Mouse (Mus musculus): ENCODE measurements at regions not wholly inside any gene's neighbourhood (a gene's known extent, or its start where the extent isn't known, plus 50 kb on each side); places are given as distances from the start of the nearest gene placed in this dataset.

DNA sequence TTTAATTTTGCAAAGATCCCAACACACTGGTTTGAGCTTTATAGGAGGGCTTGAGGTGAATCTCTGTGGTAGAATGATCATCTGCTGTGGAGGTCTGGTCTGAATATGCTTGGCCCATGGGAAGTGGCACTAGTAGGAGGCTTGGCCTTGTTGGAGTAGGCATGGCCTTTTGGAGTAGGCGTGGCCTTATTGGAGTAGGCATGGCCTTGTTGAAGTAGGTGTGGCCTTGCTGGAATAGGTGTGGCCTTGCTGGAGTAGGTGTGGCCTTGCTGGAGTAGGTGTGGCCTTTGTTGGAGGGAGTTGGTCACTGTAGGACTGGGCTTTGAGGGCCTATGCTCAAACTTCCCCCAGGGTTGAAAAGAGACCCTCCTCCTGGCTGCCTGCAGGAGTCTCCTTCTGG, 86.1 kb upstream of the Gjb5 start:
- TF ChIP-seq GATA4 (IDR thresholded peaks at IDR 0.05; ENCODE audit: insufficient replicate concordance, low read length), result no peak

DNA sequence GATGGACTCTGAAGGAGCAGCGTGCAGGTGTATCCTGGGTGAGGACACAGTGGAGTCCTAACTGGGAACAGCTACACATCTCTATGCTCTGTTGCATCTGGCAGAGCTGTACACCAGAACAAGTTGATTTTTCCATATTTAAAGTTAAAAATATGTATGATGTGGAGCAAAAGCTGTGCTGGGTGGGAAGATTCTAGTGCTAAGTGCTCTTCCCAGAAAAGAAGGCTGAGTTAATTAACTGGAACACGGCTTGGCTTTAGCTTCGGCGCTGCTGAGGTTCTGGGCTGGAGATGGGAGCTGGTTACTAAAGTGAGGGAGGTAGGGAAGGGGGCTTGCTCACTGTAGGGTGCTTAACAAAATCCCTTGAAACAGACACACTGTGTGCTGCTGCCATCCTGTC, 84.0 kb upstream of the Gjb5 start:
- TF ChIP-seq GATA4 (IDR thresholded peaks at IDR 0.05; ENCODE audit: insufficient replicate concordance, low read length), result no peak

DNA sequence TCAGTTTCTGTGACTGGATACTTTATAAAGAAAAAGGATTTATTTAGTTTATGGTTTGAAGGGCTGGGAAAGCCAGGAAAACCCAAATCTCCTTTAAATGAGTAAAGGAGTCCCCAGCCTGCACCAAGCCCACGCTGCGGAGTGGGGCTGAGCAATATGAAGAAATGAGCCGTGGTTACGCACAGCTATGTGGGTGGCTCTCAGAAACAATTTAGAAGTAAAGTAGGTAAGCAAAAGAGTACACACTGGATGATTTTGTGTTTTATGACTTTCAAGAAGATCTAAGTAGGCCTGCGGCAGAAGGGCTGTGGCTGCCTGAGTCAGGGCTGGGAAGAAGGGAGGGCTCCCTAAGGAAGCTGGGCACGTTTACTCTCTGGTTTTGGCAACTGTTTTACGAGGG, 82.6 kb upstream of the Gjb5 start:
- TF ChIP-seq GATA4 (IDR thresholded peaks at IDR 0.05; ENCODE audit: insufficient replicate concordance, low read length), result no peak

DNA sequence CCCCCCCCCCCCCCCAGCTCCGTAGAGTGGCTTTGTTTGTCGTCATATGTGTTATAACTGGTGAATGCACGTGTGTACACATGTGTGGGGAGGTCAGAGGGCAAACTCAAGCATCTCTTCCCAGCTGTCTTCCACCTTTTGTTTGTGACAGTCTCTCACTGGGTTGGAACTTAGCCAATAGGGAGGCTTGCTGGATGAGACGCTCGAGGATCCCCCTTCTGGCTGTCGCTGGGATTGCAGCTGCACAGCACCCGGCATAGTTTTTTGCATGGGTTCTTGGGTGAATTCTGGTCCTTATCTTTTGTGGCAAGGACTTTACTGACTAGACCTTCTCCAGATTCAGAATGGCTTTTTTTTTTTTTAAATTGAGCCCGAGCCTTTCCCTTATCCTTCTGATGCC, 77.1 kb upstream of the Gjb5 start:
- no peak for TF ChIP-seq GATA4 (IDR thresholded peaks at IDR 0.05; ENCODE audit: insufficient replicate concordance, low read length)

DNA sequence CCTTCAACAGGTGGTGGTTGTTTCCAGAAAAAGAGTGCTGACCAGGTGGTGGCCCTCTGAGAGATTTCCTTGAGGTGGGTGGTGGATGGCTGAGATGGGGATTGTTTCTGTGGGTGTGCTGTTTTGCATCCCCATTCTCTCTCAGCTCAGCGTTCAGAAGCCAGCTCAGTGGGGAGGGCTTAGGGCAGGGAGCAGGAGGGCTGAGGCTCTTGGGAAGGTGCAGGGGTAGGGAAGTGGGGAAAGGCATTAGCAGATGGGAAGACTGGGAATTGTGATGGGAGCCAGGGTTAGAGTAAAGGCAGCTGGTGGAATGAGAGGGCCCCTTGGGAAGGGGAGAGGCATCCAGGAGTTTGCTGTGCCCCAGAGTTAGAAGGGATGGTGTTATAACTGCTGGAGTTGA, 72.3 kb upstream of the Gjb5 start:
- TF ChIP-seq GATA4 (IDR thresholded peaks at IDR 0.05; ENCODE audit: insufficient replicate concordance, low read length), result no peak

DNA sequence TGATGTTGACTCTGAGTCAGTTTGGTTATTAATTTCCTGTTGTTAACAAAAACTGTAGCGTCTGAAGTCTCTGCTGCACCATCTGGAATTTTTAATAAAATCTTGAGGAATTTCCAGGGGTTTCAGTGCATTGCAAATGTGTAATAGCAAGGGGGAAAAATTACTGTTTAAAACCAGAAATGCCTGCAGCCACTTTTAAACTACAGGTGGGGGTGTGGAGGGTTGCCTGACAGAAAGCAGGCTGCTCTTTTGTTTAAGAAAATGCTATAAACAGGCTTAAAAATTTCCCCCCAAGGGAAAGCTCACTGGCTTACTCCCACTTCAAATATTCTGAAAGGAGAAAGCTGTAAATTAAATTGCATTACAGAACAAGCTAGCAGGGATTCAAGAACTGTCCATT, 71.8 kb upstream of the Gjb5 start:
- TF ChIP-seq GATA4 (IDR thresholded peaks at IDR 0.05; ENCODE audit: insufficient replicate concordance, low read length), result no peak

DNA sequence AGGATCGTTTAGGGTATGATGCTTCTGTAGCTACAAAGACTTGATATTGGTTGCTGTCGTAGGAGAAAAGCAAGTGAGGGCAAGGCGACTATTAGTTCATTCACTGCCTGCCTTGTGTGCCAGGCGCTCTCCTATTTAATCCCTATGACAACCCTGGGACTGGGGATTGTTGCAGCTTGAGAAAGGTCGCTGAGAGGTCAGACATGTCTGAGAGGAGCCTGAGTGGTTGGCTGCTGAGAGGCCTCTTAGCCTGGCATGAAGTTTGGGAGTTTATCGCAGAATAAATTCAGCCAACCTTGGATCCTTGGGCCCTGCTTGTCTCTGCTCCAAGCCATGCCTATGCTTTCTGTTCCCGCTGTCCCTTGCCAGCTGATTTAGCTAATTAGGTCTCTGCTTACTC, 65.9 kb upstream of the Gjb5 start:
- TF ChIP-seq GATA4 (IDR thresholded peaks at IDR 0.05; ENCODE audit: insufficient replicate concordance, low read length), result no peak

DNA sequence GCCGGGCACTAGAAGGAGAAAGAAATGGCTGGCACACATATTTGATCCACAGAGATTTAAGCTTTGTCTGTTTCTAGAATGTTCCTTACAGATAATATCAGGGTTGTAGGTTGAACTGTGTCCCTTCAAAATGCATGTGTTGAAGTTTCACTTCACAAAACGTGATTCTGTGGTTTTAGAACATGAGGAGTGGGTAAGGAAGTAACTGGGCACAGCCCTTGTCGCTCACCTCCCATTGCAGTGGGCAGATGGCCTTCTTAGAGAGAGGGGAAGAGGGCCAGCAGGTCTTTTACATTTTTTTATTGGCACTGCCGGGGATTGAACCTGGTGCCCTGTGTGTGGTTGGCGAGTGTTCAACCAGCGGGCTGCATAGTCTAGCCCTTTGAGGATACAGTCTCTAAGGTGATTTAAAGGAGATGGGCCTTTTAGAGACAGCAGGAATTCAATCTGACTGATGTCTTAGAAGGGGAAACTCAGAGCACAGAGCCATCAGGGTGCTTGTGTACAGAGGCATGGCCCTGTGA, 64.0 kb upstream of the Gjb5 start:
- no peak for TF ChIP-seq GATA4 (IDR thresholded peaks at IDR 0.05; ENCODE audit: insufficient replicate concordance, low read length)

DNA sequence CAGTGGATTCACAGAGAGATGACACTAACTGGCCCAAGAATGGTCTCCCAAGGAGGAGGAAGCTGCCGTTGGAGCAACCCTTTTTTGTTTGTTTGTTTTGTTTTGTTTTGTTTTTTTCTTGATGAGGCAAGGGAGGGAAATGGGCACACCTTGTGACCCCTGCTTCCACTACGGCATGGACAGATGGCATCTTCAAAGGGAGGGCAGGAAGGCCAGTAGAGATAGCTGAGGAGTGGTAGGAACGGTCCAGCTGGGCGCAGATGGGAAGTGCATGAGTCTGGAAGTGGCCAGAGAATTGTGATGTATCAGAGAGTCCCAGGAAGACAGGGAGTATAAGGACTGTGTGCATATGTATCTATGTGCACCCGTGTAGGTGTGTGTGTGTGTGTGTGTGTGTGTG, 63.1 kb upstream of the Gjb5 start:
- no peak for TF ChIP-seq GATA4 (IDR thresholded peaks at IDR 0.05; ENCODE audit: insufficient replicate concordance, low read length)

DNA sequence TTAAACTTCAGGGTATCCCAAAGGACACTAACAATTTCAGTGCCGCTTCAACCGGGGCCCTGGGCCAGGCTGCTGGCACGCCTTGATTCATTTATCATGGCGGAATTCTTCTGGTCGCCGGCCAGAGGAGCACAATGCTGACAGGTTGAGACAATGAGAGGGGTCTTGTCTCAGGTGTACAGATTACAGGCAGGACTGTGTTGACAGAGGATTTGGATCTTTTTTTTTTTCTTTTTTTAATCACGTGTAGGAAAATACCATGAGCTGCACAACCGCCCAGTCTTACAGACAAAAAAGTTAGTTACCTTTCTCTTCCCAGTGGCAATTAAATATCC, 61.8 kb upstream of the Gjb5 start:
- no peak for TF ChIP-seq GATA4 (IDR thresholded peaks at IDR 0.05; ENCODE audit: insufficient replicate concordance, low read length)

DNA sequence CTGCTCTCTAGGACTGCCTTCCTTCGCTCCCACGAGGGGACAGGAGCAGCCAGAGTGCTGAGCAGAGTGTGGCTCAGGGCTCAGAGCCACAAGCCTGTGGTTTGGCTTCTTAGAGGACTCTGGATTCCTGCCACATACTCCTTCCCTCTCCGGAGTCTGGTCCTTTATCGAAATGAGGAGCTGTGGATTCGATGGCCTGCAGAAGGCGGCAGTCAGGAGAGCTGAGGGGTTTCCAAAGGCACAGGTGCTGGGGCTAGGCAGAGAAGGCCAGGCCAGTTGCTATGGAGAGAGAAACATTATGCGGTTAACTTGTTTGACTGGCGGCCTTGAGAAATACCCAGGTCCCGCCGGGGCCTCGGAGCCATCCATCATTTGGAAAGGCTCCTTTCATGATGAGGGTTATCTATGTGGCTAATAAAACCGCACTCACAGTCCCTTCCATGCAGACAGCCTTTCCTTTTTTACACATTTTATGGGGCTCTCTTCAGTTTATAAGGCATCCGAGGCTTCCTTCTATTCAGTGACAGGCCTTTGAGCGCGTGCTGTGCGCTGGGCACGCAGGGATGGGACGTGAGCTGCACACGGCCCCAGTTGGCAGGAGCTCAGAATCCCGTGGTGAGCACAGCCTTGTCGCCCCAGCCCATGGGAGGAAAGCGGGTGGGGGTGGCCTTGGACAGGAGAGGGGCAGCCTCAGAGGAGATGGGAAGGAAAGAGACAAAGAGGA, 61.2 kb upstream of the Gjb5 start:
- no peak for TF ChIP-seq GATA4 (IDR thresholded peaks at IDR 0.05; ENCODE audit: insufficient replicate concordance, low read length)

DNA sequence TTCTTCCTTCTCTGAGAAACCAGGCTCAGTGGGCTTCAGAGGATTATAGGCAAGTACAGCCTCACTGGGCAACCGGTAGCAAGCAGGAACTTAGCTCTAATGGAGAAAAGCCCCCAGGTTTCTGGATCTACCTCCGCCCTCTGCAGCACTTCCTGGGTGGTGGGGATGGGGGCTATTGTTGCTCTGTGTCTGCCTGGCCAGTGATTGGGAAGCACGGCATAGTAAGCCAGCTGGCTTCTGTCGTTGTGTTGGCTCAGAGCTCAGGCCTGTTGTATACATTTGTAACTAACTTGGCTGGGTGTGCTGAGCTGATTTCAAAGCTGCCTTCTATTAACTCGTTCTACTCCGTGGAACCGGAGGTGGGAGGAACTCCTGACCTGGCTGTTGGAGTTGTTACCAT, 58.9 kb upstream of the Gjb5 start:
- no peak for TF ChIP-seq GATA4 (IDR thresholded peaks at IDR 0.05; ENCODE audit: insufficient replicate concordance, low read length)

DNA sequence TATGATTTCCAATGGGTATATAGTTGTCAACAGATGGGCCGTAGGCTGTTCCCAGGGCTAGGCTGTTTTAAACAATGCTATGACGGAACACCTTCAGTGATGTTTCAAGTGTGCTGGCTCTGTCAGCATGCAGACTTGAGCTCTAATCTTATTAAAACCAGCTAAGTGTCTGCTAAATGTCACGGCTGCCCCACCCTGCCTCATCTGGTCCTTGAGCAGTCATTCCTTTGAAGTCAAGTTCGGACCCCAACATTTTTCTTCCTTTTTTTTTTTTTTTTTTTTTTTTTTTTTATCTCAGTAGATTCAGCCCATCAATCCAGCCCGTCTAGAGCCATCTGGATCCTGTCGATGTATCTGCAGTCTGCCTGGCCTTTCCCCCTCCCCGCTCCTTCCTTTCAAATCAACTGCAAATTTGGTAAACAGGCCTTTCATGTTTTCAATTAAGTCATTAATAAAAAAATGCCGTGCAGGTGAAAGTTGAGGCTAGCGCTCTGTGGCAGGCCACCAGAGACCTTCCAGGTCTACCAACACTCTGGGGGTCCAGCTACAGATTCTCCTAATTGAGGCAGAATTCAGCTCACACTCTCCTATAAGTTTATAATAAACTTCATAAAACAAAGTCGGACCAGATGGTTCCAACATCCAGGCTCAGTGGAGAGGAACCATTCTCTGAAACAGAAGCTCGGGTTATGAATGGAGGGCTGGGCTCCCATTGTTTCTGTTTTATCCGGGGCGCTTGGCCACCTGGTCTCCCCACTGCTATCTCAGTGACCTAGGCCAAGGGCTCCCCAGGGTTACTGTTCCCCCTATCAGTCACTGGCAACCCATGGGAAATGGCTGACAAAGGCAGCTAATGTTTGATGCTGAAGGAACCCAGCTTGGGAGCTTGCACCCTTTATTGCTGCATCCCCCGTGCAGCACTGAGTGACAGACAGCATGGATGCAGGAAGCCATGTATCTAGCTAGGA, 56.3 kb upstream of the Gjb5 start:
- TF ChIP-seq GATA4 (IDR thresholded peaks at IDR 0.05; ENCODE audit: insufficient replicate concordance, low read length), result no peak

Measured in liver, adult (tissue).